Mouse (Mus musculus) C3H10T1/2 (cell line): ENCODE results near the gene Hnf1b. TPM values are rescaled to one million over a fixed set of nuclear protein-coding genes. Genes with fewer than 3 reads are reported as not detected.

Experiments
- polyA plus RNA-seq, 2 experiments: library from polyadenylated mRNA; unstranded; fragments of >200 nt; fragmentation: generic; extraction: Trizol; gene quantifications; one replicate each; pipeline ENCODE4 v1.2.1; 2012; ENCODE audit warnings: missing spikeins in 2 of 2

Hnf1b gene
- not detected for polyA plus RNA-seq

DNA sequence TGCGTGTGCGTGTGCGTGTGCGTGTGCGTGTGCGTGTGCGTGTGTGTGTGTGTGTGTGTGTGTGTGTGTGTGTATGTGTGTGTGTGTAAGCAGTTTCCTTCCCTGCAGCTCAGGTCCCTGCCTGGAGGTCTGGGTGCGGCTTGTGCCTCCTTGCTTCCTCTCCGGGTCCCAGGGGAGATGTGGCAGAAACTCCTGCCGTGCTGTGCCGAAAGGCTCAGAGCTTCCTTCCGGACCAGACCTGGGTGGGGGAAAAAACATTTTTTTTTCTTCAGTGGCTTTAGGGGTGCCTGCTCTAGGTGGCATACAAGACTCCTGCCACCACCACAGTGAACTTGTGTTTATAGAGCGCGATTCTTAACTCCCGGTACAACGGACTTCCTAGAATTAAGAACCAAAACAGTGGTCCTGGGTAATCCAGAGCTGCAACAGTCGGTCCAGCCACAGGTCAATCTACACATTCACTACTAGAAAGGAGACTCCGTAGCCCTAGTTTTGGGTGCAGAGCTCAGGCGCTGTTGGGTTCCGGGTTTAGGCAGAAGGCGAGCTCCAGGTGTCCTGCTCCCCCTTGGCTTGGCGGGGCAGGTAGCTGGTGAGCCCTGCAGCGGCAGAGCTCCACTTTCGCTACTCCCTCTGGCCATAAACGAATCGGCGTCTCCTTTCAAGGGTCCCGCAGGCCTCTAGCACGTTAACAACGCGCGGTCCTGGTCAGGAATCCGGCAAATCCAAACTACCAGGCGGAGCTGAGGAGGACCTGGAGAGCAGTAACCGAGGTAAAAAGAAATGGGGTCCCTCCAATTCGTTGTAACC, at the start of gene Hnf1b:
Gene Hnf1b (plus strand): TSS at position 535 of the 807 bp plus-strand sequence.

DNA sequence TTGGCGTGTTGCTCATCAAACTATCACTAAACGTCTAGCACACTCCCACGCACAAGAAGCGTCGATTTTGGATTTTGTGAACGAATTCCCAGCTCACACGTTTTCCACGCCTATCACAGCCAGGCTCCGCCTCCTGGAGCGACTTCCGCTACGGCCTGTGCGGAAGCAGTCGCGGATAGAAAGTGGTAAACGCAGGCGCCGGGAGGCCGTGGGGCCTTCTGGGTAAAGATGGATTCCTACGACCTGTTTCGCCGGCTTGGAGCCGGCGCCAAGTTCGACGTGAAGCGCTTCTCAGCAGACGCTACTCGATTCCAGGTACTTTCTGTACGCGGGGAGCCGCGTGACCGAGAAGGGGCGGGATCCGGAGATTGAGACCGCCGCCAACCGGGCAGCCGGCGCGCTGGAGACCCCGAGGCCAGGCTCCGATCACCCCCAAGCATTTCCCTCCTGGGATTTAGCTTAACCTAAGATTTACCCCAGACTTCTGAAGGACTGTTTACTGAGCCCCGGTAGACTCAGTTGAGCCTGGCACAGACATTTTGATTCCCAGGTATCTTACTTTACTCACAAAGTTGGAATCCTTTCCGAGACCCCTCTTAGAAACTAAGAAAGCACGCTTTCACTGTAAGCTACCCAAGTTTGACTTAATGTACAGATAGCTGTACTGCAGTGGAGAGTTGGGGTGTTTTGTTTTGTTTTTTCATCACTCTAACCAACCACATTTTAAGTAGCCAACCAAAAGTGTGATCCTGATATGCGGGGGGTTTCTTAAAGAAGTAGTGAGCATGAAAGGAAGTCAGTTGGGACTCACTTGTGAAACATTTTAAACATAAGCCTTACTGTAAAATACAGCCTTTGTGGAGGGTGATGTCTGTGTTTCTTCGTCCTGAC, 92.3 kb downstream of the Hnf1b start, which contains the start of gene Ddx52:
Gene Ddx52 (plus strand): TSS at position 113 of the 891 bp plus-strand sequence.

Other genes with a start within 250 kb of the Hnf1b start
- gene Rpl9-ps1, start 204.4 kb upstream of the Hnf1b start, polyA plus RNA-seq, result not detected
- gene Ccl3, start 200.7 kb upstream of the Hnf1b start, polyA plus RNA-seq, result not detected
- not detected for gene Ccl4, start 187.5 kb upstream of the Hnf1b start, polyA plus RNA-seq
- under 1 TPM in 1 of 2 experiments, not detected in 1; 0.21 TPM for gene Wfdc17, start 146.1 kb upstream of the Hnf1b start, polyA plus RNA-seq
- 10 to 100 TPM in 1 of 2 experiments, under 1 TPM in 1; 0.85 to 11.0 TPM for gene Wfdc18, start 141.0 kb upstream of the Hnf1b start, polyA plus RNA-seq
- gene Wfdc21, start 103.1 kb upstream of the Hnf1b start, polyA plus RNA-seq, result 1 to 10 TPM in 1 of 2 experiments, not detected in 1; 6.1 TPM
- 10 to 100 TPM in 1 of 2 experiments, 1 to 10 TPM in 1; 6.4 to 21.6 TPM for gene Heatr6, start 96.4 kb upstream of the Hnf1b start, polyA plus RNA-seq
- gene Ddx52, start 92.0 kb downstream of the Hnf1b start, polyA plus RNA-seq, result 10 to 100 TPM in 1 of 2 experiments, 1 to 10 TPM in 1; 1.8 to 14.4 TPM
- 1 to 10 TPM; 2.0 to 9.7 TPM for gene Synrg, start 114.4 kb downstream of the Hnf1b start, polyA plus RNA-seq
- 10 to 100 TPM; 17.8 to 28.0 TPM for gene Dusp14, start 219.2 kb downstream of the Hnf1b start, polyA plus RNA-seq